Mouse (Mus musculus) layer of hippocampus, postnatal 36 days (tissue): ENCODE data around the gene Defa35. TPM values are rescaled to one million over a fixed set of nuclear protein-coding genes. Genes with fewer than 3 reads are reported as not detected.
"Not testable (repeated sequence)": the region's sequence is repeated elsewhere in the genome, so short reads cannot be mapped to it uniquely, and the experiment has no call there.

Experiments
- DNase-seq, 2 experiments: peaks; one replicate each; pipeline ENCODE4 v3.0.0; 2022
- total RNA-seq, 2 experiments: library from RNA; stranded (reverse); gene quantifications; 2 replicates each; pipeline ENCODE4 v1.2.3; 2021

Gene Defa35
- not detected for total RNA-seq

GRCm38 (mm10) chr8:21064738-21065137, at the start of gene Defa35:
Defa35 (plus strand) TSS chr8:21065038.
- DNase-seq, result not testable (repeated sequence)

DNA sequence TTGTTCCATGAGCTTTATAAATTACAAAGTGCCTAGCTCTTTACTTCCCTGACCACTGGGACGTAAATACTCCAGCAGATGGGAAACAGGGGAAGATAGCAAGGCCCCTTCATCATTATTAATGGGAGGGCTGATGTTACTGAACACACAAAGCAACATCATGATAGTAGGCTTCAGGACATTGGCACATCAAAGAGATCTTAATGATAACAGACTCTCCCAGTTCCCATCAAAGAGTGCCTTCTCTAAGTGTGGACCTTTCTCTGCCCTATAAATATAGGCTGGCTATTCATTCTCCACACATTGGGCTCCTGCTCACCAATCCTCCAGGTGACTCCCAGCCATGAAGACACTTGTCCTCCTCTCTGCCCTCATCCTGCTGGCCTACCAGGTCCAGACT, 39.6 kb upstream of the Defa35 start, which contains the start of gene Defa21:
Defa21 (plus strand) TSS at position 301 of the 400 bp plus-strand sequence.
- DNase-seq, result not testable (repeated sequence)

DNA sequence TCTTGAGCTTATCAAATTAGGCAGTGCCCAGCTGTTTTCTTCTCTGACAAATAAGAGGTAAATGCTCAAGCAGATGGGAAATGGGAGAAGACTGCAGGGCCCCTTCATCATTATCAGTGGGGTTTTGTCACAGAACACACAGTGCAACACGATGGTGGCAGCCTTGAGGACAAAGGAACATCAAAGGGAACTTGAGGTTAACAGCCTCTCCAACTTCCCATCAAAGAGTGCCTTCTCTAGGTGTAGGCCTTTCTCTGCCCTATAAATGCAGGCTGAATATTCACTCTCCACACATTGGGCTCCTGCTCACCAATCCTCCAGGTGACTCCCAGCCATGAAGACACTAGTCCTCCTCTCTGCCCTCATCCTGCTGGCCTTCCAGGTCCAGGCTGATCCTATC, 10.1 kb upstream of the Defa35 start, which contains the start of gene Defa23:
Defa23 (plus strand) TSS at position 301 of the 400 bp plus-strand sequence.
- DNase-seq, result not testable (repeated sequence)

GRCm38 (mm10) chr8:21084142-21084541, 19.3 kb downstream of the Defa35 start, which contains the start of gene Defa25:
Defa25 (plus strand) TSS chr8:21084442.
- DNase-seq, result not testable (repeated sequence)

- DNase-seq, result no peak
These were observed 28.3 kb downstream of the Defa35 start for GRCm38 (mm10) chr8:21093106-21093505.

DNA sequence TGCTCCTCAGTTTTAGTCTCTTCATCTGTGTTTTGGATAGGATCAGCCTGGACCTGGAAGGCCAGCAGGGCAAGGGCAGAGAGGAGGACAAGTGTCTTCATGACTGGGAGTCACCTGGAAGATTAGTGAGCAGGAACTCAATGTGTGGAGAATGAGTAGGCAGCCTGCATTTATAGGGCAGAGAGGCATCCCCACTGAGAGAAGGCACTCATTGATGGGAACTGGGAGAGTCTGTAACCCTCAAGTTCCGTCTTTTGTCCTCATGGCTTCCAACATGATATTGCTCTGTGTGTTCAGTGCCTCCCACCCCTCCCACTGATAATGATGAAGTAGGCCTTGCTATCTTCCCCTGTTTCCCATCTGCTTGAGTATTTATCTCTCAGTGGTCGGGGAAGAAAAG, 31.1 kb downstream of the Defa35 start, which contains the start of gene Gm14851:
Gm14851 (minus strand) TSS at position 101 of the 400 bp plus-strand sequence.
- not testable (repeated sequence) for DNase-seq

Other genes starting within 250 kb of the Defa35 start
- not detected for gene Defb33, start 172.4 kb upstream of the Defa35 start, total RNA-seq
- not detected for gene Gm15056, start 162.4 kb upstream of the Defa35 start, total RNA-seq
- gene Gm6040, start 143.0 kb upstream of the Defa35 start, total RNA-seq, result not detected
- gene AY761185, start 120.3 kb upstream of the Defa35 start, total RNA-seq, result not detected
- not detected for gene Defa21, start 39.5 kb upstream of the Defa35 start, total RNA-seq
- not detected for gene Defa23, start 10.0 kb upstream of the Defa35 start, total RNA-seq
- not detected for gene Defa25, start 19.4 kb downstream of the Defa35 start, total RNA-seq
- not detected for gene Gm14851, start 31.0 kb downstream of the Defa35 start, total RNA-seq
- gene Defa30, start 69.6 kb downstream of the Defa35 start, total RNA-seq, result not detected
- not detected for gene Defa22, start 97.2 kb downstream of the Defa35 start, total RNA-seq
- gene Defa31, start 126.6 kb downstream of the Defa35 start, total RNA-seq, result not detected
- gene Gm15293, start 136.5 kb downstream of the Defa35 start, total RNA-seq, result not detected
- gene Gm15292, start 184.7 kb downstream of the Defa35 start, total RNA-seq, result not detected